Mouse (Mus musculus) hindbrain, embryonic 15.5 days (tissue): ENCODE measurements at regions not wholly inside any gene's neighbourhood (a gene's known extent, or its start where the extent isn't known, plus 50 kb on each side); places are given as distances from the start of the nearest gene placed in this dataset.
A peak's percentile ranks its signal among the peaks of the same experiment; 100 is the strongest.

ENCODE experiments used
- ATAC-seq: fragments of 200-750 bp; cut with Nextera tagmentation; 2 replicates; pipeline ENCODE4 v1.8.0; 2017; ENCODE audit warnings: low read depth, moderate number of reproducible peaks, moderate TSS enrichment; ENCODE audit not compliant: low FRiP score
- H3K27ac ChIP-seq: fragments of 300-500 bp; sonication (generic); replicated peaks from 2 replicates; pipeline ENCODE4 v1.5.1; 2015; ENCODE audit warnings: mild to moderate bottlenecking, inconsistent platforms
- H3K27me3 ChIP-seq: fragments of 300-500 bp; sonication (generic); 2 replicates; pipeline ENCODE4 v1.6.1; 2015; ENCODE audit warnings: control low read depth, inconsistent platforms
- H3K36me3 ChIP-seq: fragments of 300-500 bp; sonication (generic); 2 replicates; pipeline ENCODE4 v1.6.1; 2015; ENCODE audit warnings: control low read depth, inconsistent platforms
- H3K4me1 ChIP-seq: fragments of 300-500 bp; sonication (generic); replicated peaks from 2 replicates; pipeline ENCODE4 v1.6.1; 2015; ENCODE audit warnings: control low read depth, inconsistent platforms
- H3K4me2 ChIP-seq: fragments of 300-500 bp; sonication (generic); 2 replicates; pipeline ENCODE4 v1.6.1; 2015; ENCODE audit warnings: moderate library complexity, mild to moderate bottlenecking, inconsistent platforms
- H3K4me3 ChIP-seq: fragments of 300-500 bp; sonication (generic); 2 replicates; pipeline ENCODE4 v1.5.1; 2015; ENCODE audit warnings: mild to moderate bottlenecking, inconsistent platforms
- H3K9ac ChIP-seq: fragments of 300-500 bp; sonication (generic); 2 replicates; pipeline ENCODE4 v1.6.1; 2015; ENCODE audit warnings: inconsistent platforms
- H3K9me3 ChIP-seq: fragments of 300-500 bp; sonication (generic); 2 replicates; pipeline ENCODE4 v1.6.1; 2016; ENCODE audit warnings: control low read depth, inconsistent platforms
- WGBS: fragments of 180-500 bp; shearing (Covaris S2); methylation state at CpG from one replicate; pipeline ENCODE4 v1.1.7; 2015; 5-methylcytosine and 5-hydroxymethylcytosine counted together

- no peak for ATAC-seq
- H3K36me3 ChIP-seq = no peaks in the 10 kb centered on the region
- no peak overlapping the region for H3K4me3 ChIP-seq
- H3K4me2 ChIP-seq = no peak overlapping the region
- no peaks in the 10 kb centered on the region for H3K27me3 ChIP-seq
- H3K4me1 ChIP-seq = no peaks in the 10 kb centered on the region
- no peaks in the 10 kb centered on the region for H3K9me3 ChIP-seq
- H3K27ac ChIP-seq = no peak overlapping the region
- H3K9ac ChIP-seq = no peak overlapping the region
These were observed 785.9 kb upstream of the Tenm2 start for GRCm38 (mm10) chr11:38021704-38022103.

GRCm38 (mm10) chr11:37978131-37978530, 742.4 kb upstream of the Tenm2 start:
- no peaks in the 10 kb centered on the region for H3K4me1 ChIP-seq
- no peak for ATAC-seq
- H3K36me3 ChIP-seq = no peaks in the 10 kb centered on the region
- H3K4me3 ChIP-seq = no peak overlapping the region
- no peak overlapping the region for H3K4me2 ChIP-seq
- 88% methylated on average over 2 of the region's 2 CpGs for WGBS
- no peaks in the 10 kb centered on the region for H3K9me3 ChIP-seq
- H3K9ac ChIP-seq = no peak overlapping the region
- no peak overlapping the region for H3K27ac ChIP-seq
- no peaks in the 10 kb centered on the region for H3K27me3 ChIP-seq

GRCm38 (mm10) chr11:37936439-37937134, 700.8 kb upstream of the Tenm2 start:
- Histone ChIP-seq H3K36me3 (no peaks in the 10 kb centered on the region), H3K27me3 (no peaks in the 10 kb centered on the region), H3K4me1 (no peaks in the 10 kb centered on the region), H3K4me3 (no peak overlapping the region), H3K9ac (no peak overlapping the region), H3K27ac (no peak overlapping the region), H3K4me2 (no peak overlapping the region), H3K9me3 (no peaks in the 10 kb centered on the region)
- 42% methylated on average over 5 of the region's 5 CpGs for WGBS
- 0 out of 2 replicates have a peak, but pooled peaks have one; percentile 51 for ATAC-seq

GRCm38 (mm10) chr11:37913161-37913560, 677.4 kb upstream of the Tenm2 start:
- H3K4me2 ChIP-seq = no peak overlapping the region
- no peak overlapping the region for H3K9ac ChIP-seq
- H3K9me3 ChIP-seq = no peaks in the 10 kb centered on the region
- 77% methylated on average over 2 of the region's 2 CpGs for WGBS
- no peaks in the 10 kb centered on the region for H3K27me3 ChIP-seq
- H3K4me3 ChIP-seq = no peak overlapping the region
- no peaks in the 10 kb centered on the region for H3K36me3 ChIP-seq
- H3K27ac ChIP-seq = no peak overlapping the region
- no peaks in the 10 kb centered on the region for H3K4me1 ChIP-seq
- no peak for ATAC-seq

- H3K4me3 ChIP-seq = no peak overlapping the region
- H3K4me2 ChIP-seq = no peak overlapping the region
- no peak overlapping the region for H3K9ac ChIP-seq
- no peak for ATAC-seq
- no peaks in the 10 kb centered on the region for H3K27me3 ChIP-seq
- no peaks in the 10 kb centered on the region for H3K4me1 ChIP-seq
- no peak overlapping the region for H3K27ac ChIP-seq
- WGBS = 73% methylated on average over 2 of the region's 2 CpGs
- H3K36me3 ChIP-seq = no peaks in the 10 kb centered on the region
- H3K9me3 ChIP-seq = no peaks in the 10 kb centered on the region
These were observed 669.2 kb upstream of the Tenm2 start for GRCm38 (mm10) chr11:37904991-37905390.

- H3K9ac ChIP-seq = no peak overlapping the region
- H3K36me3 ChIP-seq = no peaks in the 10 kb centered on the region
- H3K27ac ChIP-seq = no peak overlapping the region
- H3K9me3 ChIP-seq = no peaks in the 10 kb centered on the region
- ATAC-seq = no peak
- H3K4me1 ChIP-seq = no peaks in the 10 kb centered on the region
- no peak overlapping the region for H3K4me2 ChIP-seq
- H3K4me3 ChIP-seq = no peak overlapping the region
- no peaks in the 10 kb centered on the region for H3K27me3 ChIP-seq
These were observed 661.9 kb upstream of the Tenm2 start for GRCm38 (mm10) chr11:37897713-37898112.

- Histone ChIP-seq H3K9me3 (no peaks in the 10 kb centered on the region), H3K4me3 (no peak overlapping the region), H3K4me1 (no peaks in the 10 kb centered on the region), H3K9ac (no peak overlapping the region), H3K27me3 (no peaks in the 10 kb centered on the region), H3K36me3 (no peaks in the 10 kb centered on the region), H3K4me2 (no peak overlapping the region), H3K27ac (no peak overlapping the region)
- 46% methylated on average over 4 of the region's 4 CpGs for WGBS
- ATAC-seq = no peak
These were observed 647.0 kb upstream of the Tenm2 start for GRCm38 (mm10) chr11:37882717-37883116.

- 38% methylated on average over 5 of the region's 5 CpGs for WGBS
- no peak overlapping the region for H3K27ac ChIP-seq
These were observed 601.5 kb upstream of the Tenm2 start for GRCm38 (mm10) chr11:37837301-37837700.

GRCm38 (mm10) chr11:37830975-37831374, 595.2 kb upstream of the Tenm2 start:
- H3K9ac ChIP-seq = no peak overlapping the region
- 52% methylated on average over 3 of the region's 3 CpGs for WGBS
- H3K27me3 ChIP-seq = no peaks in the 10 kb centered on the region
- H3K4me3 ChIP-seq = no peak overlapping the region
- no peak for ATAC-seq
- no peaks in the 10 kb centered on the region for H3K36me3 ChIP-seq
- no peak overlapping the region for H3K4me2 ChIP-seq
- no peaks in the 10 kb centered on the region for H3K9me3 ChIP-seq
- H3K27ac ChIP-seq = no peak overlapping the region
- H3K4me1 ChIP-seq = no peaks in the 10 kb centered on the region

More at GRCm38 (mm10) chr11:37837301-37837700, 601.5 kb upstream of the Tenm2 start:
- Histone ChIP-seq H3K4me1 (no peaks in the 10 kb centered on the region), H3K4me2 (no peak overlapping the region), H3K9ac (no peak overlapping the region), H3K4me3 (no peak overlapping the region), H3K27me3 (no peaks in the 10 kb centered on the region), H3K36me3 (no peaks in the 10 kb centered on the region), H3K9me3 (no peaks in the 10 kb centered on the region)
- no peak for ATAC-seq

GRCm38 (mm10) chr11:37806761-37807160, 571.0 kb upstream of the Tenm2 start:
- Histone ChIP-seq H3K9me3 (no peaks in the 10 kb centered on the region), H3K9ac (no peak overlapping the region), H3K4me3 (no peak overlapping the region), H3K27me3 (no peaks in the 10 kb centered on the region), H3K36me3 (no peaks in the 10 kb centered on the region), H3K27ac (no peak overlapping the region), H3K4me2 (no peak overlapping the region), H3K4me1 (no peaks in the 10 kb centered on the region)
- no peak for ATAC-seq
- WGBS = 86% methylated on average over 5 of the region's 5 CpGs

GRCm38 (mm10) chr11:37798783-37799318, 563.1 kb upstream of the Tenm2 start:
- Histone ChIP-seq H3K4me3 (no peak overlapping the region), H3K27ac (no peak overlapping the region), H3K4me1 (no peaks in the 10 kb centered on the region), H3K27me3 (no peaks in the 10 kb centered on the region), H3K36me3 (no peaks in the 10 kb centered on the region), H3K9ac (no peak overlapping the region), H3K4me2 (no peak overlapping the region), H3K9me3 (no peaks in the 10 kb centered on the region)
- no peak for ATAC-seq
- 73% methylated on average over 6 of the region's 6 CpGs for WGBS

- Histone ChIP-seq H3K36me3 (no peaks in the 10 kb centered on the region), H3K27ac (no peak overlapping the region), H3K4me2 (no peak overlapping the region), H3K4me3 (no peak overlapping the region), H3K9ac (no peak overlapping the region), H3K9me3 (no peaks in the 10 kb centered on the region), H3K27me3 (no peaks in the 10 kb centered on the region), H3K4me1 (no peaks in the 10 kb centered on the region)
- ATAC-seq = no peak
- 54% methylated on average over 2 of the region's 2 CpGs for WGBS
These were observed 536.8 kb upstream of the Tenm2 start for GRCm38 (mm10) chr11:37772481-37773089.
